Comparison of ENCODE assay signal across 7 mouse cellular contexts in genomic region chr17:26070136-26070535, GRCm38 (mm10). TPM values are rescaled to one million over a fixed set of nuclear protein-coding genes. Genes with fewer than 3 reads are reported as not detected.
DNase-seq lines count a peak whose midpoint lies in the region; ATAC-seq lines count a peak whose summit lies in the region.

No protein-coding gene starts in this region.

- H3K9ac ChIP-seq in lung, embryonic 15.5 days = peak overlapping the region; percentile 82; the same call in 1 of the 2 replicates
- peak overlapping the region; percentile 93; the same call in 1 of the 2 replicates for H3K9ac ChIP-seq in limb, embryonic 13.5 days
- no peak overlapping the region for H3K9ac ChIP-seq in stomach, embryonic 15.5 days

- H3K9me3 ChIP-seq in lung, embryonic 15.5 days = no peaks in the 10 kb centered on the region
- H3K9me3 ChIP-seq in limb, embryonic 13.5 days = no peaks in the 10 kb centered on the region
- no peaks in the 10 kb centered on the region for H3K9me3 ChIP-seq in stomach, embryonic 15.5 days

- H3K27ac ChIP-seq in lung, embryonic 15.5 days = no peak overlapping the region
- no peak overlapping the region for H3K27ac ChIP-seq in limb, embryonic 13.5 days
- no peak overlapping the region for H3K27ac ChIP-seq in stomach, embryonic 15.5 days

- H3K4me1 ChIP-seq in lung, embryonic 15.5 days = peaks cover 35% of the 10 kb centered on the region
- H3K4me1 ChIP-seq in limb, embryonic 13.5 days = peaks cover 38% of the 10 kb centered on the region
- peaks cover 34% of the 10 kb centered on the region for H3K4me1 ChIP-seq in stomach, embryonic 15.5 days

- peak overlapping the region; percentile 98 for H3K4me2 ChIP-seq in lung, embryonic 15.5 days
- peak overlapping the region; percentile 99 for H3K4me2 ChIP-seq in limb, embryonic 13.5 days (replicated peaks)
- peak overlapping the region; percentile 87 for H3K4me2 ChIP-seq in stomach, embryonic 15.5 days

- 25% methylated on average over 6 of the region's 6 CpGs for WGBS in lung, embryonic 15.5 days
- WGBS in limb, embryonic 13.5 days = 26% methylated on average over 6 of the region's 6 CpGs
- 31% methylated on average over 6 of the region's 6 CpGs for WGBS in stomach, embryonic 15.5 days

- no peak for DNase-seq in lung, postnatal 10 days
- peak; percentile 31 for DNase-seq in fat pad, adult 2 months (ENCODE audit: extremely low read depth, low read depth, low spot score)
- no peak for DNase-seq in left cerebral cortex, adult 11 months (ENCODE audit: low spot score)
- no peak for DNase-seq in thymus, postnatal 4 days

- ATAC-seq in lung, embryonic 15.5 days (ENCODE audit: borderline replicate concordance, extremely low read depth, low FRiP score, low TSS enrichment) = no peak
- ATAC-seq in limb, embryonic 13.5 days (ENCODE audit: low FRiP score, low read depth) = no peak
- ATAC-seq in stomach, embryonic 15.5 days (ENCODE audit: insufficient read depth, low FRiP score, low read depth) = no peak

- peaks cover 11% of the 10 kb centered on the region; the same call in 1 of the 2 replicates for H3K27me3 ChIP-seq in lung, embryonic 15.5 days
- H3K27me3 ChIP-seq in limb, embryonic 13.5 days = peaks cover 17% of the 10 kb centered on the region
- no peaks in the 10 kb centered on the region for H3K27me3 ChIP-seq in stomach, embryonic 15.5 days (replicated peaks)

- peak overlapping the region; percentile 66 for H3K4me3 ChIP-seq in lung, embryonic 15.5 days
- peak overlapping the region; percentile 90 for H3K4me3 ChIP-seq in limb, embryonic 13.5 days
- peak overlapping the region; percentile 94; the same call in 1 of the 2 replicates for H3K4me3 ChIP-seq in stomach, embryonic 15.5 days (replicated peaks)

- no peaks in the 10 kb centered on the region for H3K36me3 ChIP-seq in lung, embryonic 15.5 days
- peaks cover 2% of the 10 kb centered on the region for H3K36me3 ChIP-seq in limb, embryonic 13.5 days
- H3K36me3 ChIP-seq in stomach, embryonic 15.5 days = no peaks in the 10 kb centered on the region

RNA-seq across cellular contexts. Expression of gene Rab11fip3, which starts 0.8 kb away (rescaled TPM):
- polyA plus RNA-seq in lung, embryonic 15.5 days (2015; fragmentation: Nextera tagmentation; extraction: Ambion mirVana) = 12.3 and 13.5 TPM in 2 replicates
- 19.5 and 20.5 TPM in 2 replicates for polyA plus RNA-seq in limb, embryonic 13.5 days (2015; fragmentation: Nextera tagmentation; extraction: Ambion mirVana)
- 11.9 and 13.3 TPM in 2 replicates for polyA plus RNA-seq in stomach, embryonic 15.5 days (2015; fragmentation: Nextera tagmentation; extraction: Ambion mirVana)

RNA-seq across cellular contexts. Expression of gene Decr2, which starts 20.0 kb away (rescaled TPM):
- polyA plus RNA-seq in lung, embryonic 15.5 days (2015; fragmentation: Nextera tagmentation; extraction: Ambion mirVana) = 32.3 and 34.0 TPM in 2 replicates
- polyA plus RNA-seq in limb, embryonic 13.5 days (2015; fragmentation: Nextera tagmentation; extraction: Ambion mirVana) = 35.3 and 36.2 TPM in 2 replicates
- 39.3 and 42.0 TPM in 2 replicates for polyA plus RNA-seq in stomach, embryonic 15.5 days (2015; fragmentation: Nextera tagmentation; extraction: Ambion mirVana)

RNA-seq across cellular contexts. Expression of gene Nme4, which starts 25.3 kb away (rescaled TPM):
- polyA plus RNA-seq in lung, embryonic 15.5 days (2015; fragmentation: Nextera tagmentation; extraction: Ambion mirVana) = 85.0 and 92.3 TPM in 2 replicates
- 125 and 135 TPM in 2 replicates for polyA plus RNA-seq in limb, embryonic 13.5 days (2015; fragmentation: Nextera tagmentation; extraction: Ambion mirVana)
- 86.2 and 88.8 TPM in 2 replicates for polyA plus RNA-seq in stomach, embryonic 15.5 days (2015; fragmentation: Nextera tagmentation; extraction: Ambion mirVana)

RNA-seq across cellular contexts. Expression of gene Tmem8, which starts 43.0 kb away (rescaled TPM):
- 1.9 and 2.7 TPM in 2 replicates for polyA plus RNA-seq in lung, embryonic 15.5 days (2015; fragmentation: Nextera tagmentation; extraction: Ambion mirVana)
- 0.97 and 1.0 TPM in 2 replicates for polyA plus RNA-seq in limb, embryonic 13.5 days (2015; fragmentation: Nextera tagmentation; extraction: Ambion mirVana)
- 6.6 and 7.2 TPM in 2 replicates for polyA plus RNA-seq in stomach, embryonic 15.5 days (2015; fragmentation: Nextera tagmentation; extraction: Ambion mirVana)

RNA-seq across cellular contexts. Expression of gene Mrpl28, which starts 53.2 kb away (rescaled TPM):
- polyA plus RNA-seq in lung, embryonic 15.5 days (2015; fragmentation: Nextera tagmentation; extraction: Ambion mirVana) = 209 and 210 TPM in 2 replicates
- 193 and 199 TPM in 2 replicates for polyA plus RNA-seq in limb, embryonic 13.5 days (2015; fragmentation: Nextera tagmentation; extraction: Ambion mirVana)
- 199 and 208 TPM in 2 replicates for polyA plus RNA-seq in stomach, embryonic 15.5 days (2015; fragmentation: Nextera tagmentation; extraction: Ambion mirVana)
